Mouse (Mus musculus) bone marrow, adult 2 months (tissue): ENCODE measurements at regions not wholly inside any gene's neighbourhood (a gene's known extent, or its start where the extent isn't known, plus 50 kb on each side); places are given as distances from the start of the nearest gene placed in this dataset.

ENCODE experiments used
- CTCF ChIP-seq: fragments of 200-500 bp; IDR thresholded peaks from 2 replicates; pipeline ENCODE4 v1.5.1; 2011; ENCODE audit warnings: low read length, control low read depth; ENCODE audit not compliant: control insufficient read depth, insufficient read depth
- POLR2A ChIP-seq: fragments of 200-500 bp; IDR thresholded peaks from 2 replicates; pipeline ENCODE4 v1.6.1; 2011; ENCODE audit warnings: low read depth, mild to moderate bottlenecking, control low read depth, low read length, borderline replicate concordance; ENCODE audit not compliant: control insufficient read depth

DNA sequence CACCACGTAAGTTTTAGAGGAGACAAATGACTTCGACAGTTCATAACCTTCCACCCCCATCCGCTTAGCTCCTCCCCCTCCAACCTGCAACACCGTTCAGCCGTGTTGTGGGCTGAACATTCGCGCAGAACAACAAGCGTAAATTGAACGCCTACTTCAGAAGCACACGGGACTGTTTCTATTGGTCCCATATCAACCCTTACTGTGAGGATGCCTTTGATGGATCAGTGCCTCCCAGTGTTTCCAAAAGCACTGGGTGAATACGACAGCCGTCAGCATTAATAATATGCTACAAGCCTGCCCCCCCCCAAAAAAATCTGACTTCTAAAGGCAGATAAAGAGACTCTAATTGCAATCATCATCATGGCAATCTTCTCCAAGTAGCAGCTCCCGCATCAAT, 271.3 kb upstream of the Castor2 start:
- TF ChIP-seq POLR2A (no peak), CTCF (no peak)
